Mouse (Mus musculus): ENCODE measurements around the gene Nprl3.

DNA sequence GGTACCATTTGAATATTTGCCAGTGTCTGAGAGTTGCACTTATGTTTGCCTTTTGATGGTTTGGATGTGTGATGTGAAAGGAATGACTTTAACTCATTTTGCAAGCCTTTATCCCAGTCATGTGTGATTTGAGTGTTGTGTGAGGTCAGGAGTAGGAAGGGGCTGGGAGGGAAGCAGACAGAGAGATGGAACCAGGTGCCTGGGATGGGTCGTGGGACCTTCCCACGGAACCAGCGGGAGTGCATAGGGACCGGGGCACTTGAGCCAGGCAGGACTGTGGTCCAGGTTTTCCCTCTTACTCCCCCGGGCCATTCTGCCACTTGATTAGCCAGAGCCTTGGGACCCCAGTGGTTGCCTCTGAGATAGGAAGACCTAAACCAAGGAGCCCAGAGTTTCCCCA is 457 bp upstream of the Nprl3 start:
- TF ChIP-seq POLR2A (IDR thresholded peaks at IDR 0.05; ENCODE audit: insufficient read depth, low read depth, low read length) (no peak), CTCF (IDR thresholded peaks at IDR 0.05) (no peak)
